Mouse (Mus musculus) layer of hippocampus, adult 2 months (tissue): Measurements from ENCODE around the gene Lnpep. TPM values are rescaled to one million over a fixed set of nuclear protein-coding genes. Genes with fewer than 3 reads are reported as not detected.
A peak's percentile ranks its signal among the peaks of the same experiment; 100 is the strongest.

Experiments used
- DNase-seq, 2 experiments: peaks; one replicate each; pipeline ENCODE4 v3.0.0; 2022; ENCODE audit warnings: low spot score in 2 of 2
- H3K27ac ChIP-seq: fragments of 200-600 bp; 2 replicates; pipeline ENCODE4 v1.8.1; 2022
- H3K4me3 ChIP-seq: fragments of 200-600 bp; 2 replicates; pipeline ENCODE4 v1.8.1; 2022; ENCODE audit warnings: mild to moderate bottlenecking
- CTCF ChIP-seq: fragments of 200-600 bp; conservative IDR thresholded peaks from 2 replicates; pipeline ENCODE4 v1.8.1; 2022; ENCODE audit warnings: antibody characterized with exemption, mild to moderate bottlenecking, moderate library complexity
- total RNA-seq, 2 experiments: library from RNA; stranded (reverse); gene quantifications; 2 replicates each; pipeline ENCODE4 v1.2.3; 2021

Lnpep gene
- total RNA-seq, 2 experiments from 2014 or later: 101 to 105 TPM

DNA sequence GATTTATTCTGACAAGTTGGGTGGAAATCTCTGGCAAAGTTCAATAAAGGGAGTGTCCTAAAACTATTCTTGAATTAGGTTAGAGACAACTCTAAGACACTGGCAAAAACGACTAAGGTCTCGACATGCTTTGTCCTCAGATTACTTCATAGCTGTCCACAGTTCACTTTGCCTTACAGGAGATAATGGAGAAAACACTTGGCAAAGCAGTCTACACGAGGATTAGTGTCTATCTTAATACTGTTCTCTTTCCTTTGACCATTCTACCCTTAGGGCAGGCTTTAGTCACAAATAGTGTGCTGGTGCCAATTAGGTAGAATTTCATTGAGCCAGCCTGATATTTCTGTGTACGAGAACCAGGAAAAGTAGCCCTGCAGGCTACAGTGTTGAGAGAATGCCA is 22.5 kb downstream of the Lnpep start:
- no peak overlapping the region for H3K4me3 ChIP-seq
- no peak for DNase-seq
- H3K27ac ChIP-seq: peak overlapping the region; percentile 78
- no peak for TF ChIP-seq CTCF

DNA sequence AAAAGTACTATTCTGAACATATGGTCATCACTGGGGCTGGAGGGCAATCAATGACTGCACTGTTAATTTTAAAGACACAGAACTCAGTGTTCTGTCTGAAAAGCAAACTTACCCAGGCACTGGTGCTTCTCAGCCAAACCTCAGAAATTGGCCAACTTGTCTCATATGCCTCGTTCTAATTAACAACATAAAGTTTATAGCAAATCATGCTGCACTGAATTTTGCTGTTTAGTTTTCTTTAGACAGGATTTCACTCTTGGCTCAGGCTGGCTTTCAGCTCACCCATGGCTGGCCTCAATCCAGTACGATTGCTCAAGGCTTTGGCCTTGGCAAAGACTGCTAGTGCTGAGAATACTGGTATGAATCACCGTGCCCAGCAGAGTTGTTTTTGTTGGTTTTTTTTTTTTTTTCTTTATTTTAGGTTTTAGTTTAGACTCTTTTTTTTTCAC is 24.0 kb downstream of the Lnpep start:
- H3K4me3 ChIP-seq: no peak overlapping the region
- TF ChIP-seq CTCF: no peak
- DNase-seq: peak; percentile 74
- H3K27ac ChIP-seq: peak overlapping the region; percentile 78

DNA sequence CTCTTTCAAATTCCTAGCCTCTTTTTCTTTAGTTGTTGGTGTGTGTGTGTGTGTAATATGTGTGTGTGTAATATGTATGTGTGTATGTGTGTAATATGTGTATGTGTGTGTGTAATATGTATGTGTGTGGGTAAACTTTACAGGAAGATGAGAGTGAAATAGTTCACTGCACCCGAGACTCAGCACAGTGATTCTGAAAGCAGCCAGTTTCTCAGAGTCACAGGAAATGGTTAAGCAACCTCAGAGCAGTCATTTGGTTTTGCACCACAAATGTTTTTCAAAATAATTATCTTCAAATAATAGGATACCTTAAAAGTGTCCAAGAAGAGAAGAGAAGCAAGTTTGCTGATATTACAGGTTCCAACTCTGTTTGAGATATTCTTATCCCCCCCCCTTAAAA is 24.8 kb downstream of the Lnpep start:
- no peak overlapping the region for H3K4me3 ChIP-seq
- DNase-seq: no peak
- peak overlapping the region; percentile 78 for H3K27ac ChIP-seq
- TF ChIP-seq CTCF: no peak

GRCm38 (mm10) chr17:17598355-17598754 is 26.5 kb downstream of the Lnpep start:
- TF ChIP-seq CTCF: no peak
- Histone ChIP-seq H3K27ac (no peak overlapping the region), H3K4me3 (no peak overlapping the region)
- DNase-seq: no peak

DNA sequence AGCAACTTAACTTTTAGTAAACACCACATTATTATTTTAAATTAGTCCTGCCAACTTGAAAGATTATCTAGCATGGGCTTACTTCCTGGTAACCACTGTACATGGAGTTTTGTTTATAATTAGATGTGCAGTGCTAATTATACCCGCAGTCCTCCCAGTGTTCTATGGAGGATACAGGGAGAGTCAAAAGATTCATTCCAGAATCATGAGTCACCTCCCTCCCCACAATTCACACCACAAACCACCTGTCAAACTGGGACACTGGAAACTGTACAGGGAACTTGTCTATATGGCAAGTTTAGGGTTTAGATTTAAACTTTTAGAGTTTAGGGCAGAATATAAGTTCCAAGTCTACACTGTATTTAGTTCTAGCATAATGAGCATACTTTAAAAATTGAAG is 31.9 kb downstream of the Lnpep start:
- no peak for DNase-seq
- peak overlapping the region; percentile 32; the same call in 1 of the 2 replicates for H3K27ac ChIP-seq
- TF ChIP-seq CTCF: no peak
- H3K4me3 ChIP-seq: no peak overlapping the region

GRCm38 (mm10) chr17:17587333-17588047 is 37.4 kb downstream of the Lnpep start:
- DNase-seq: no peak
- no peak for TF ChIP-seq CTCF
- Histone ChIP-seq H3K27ac (peak overlapping the region; percentile 40; the same call in 1 of the 2 replicates), H3K4me3 (no peak overlapping the region)

DNA sequence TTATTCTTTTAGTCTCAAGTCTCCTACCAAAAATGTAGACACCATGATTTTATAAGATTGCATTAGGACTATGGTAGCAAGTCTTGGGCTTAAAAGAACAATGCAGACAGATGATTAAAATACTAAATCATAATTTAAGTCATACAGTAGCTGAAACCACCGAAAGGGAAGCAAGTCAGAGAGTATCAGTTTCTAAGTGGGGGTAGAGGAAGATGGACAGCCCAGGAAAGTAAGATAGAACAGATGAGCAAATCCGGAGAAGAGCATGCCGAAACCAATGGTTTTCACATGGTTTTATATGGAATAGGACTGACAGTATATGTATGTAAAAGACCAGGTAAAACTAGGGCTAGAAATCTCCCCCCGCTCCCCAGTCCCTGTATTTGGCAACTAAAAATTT is 39.7 kb downstream of the Lnpep start:
- no peak for TF ChIP-seq CTCF
- Histone ChIP-seq H3K4me3 (no peak overlapping the region), H3K27ac (no peak overlapping the region)
- DNase-seq: no peak

DNA sequence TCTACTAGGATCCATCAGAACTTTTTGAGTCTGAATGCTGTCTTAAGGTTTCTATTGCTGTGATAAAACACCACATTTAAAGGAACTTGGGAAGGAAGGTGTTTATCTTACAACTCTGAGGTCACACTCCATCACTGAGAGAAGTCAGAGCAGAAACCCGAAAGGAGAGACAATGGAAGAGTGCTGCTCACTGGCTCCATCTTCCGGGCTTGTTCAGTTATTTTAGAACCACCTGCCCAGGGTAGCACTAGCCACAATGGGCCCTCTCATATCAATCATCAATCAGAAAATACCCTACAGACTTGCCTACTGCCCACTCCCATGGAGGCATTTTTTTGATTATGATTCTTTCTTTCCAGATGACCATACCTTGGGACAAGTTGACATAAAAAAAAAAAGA is 41.0 kb downstream of the Lnpep start:
- Histone ChIP-seq H3K27ac (no peak overlapping the region), H3K4me3 (no peak overlapping the region)
- no peak for DNase-seq
- peak; percentile 35; the same call in 1 of the 2 replicates for TF ChIP-seq CTCF

GRCm38 (mm10) chr17:17581234-17581633 is 43.6 kb downstream of the Lnpep start:
- Histone ChIP-seq H3K27ac (no peak overlapping the region), H3K4me3 (no peak overlapping the region)
- no peak for DNase-seq
- TF ChIP-seq CTCF: no peak

GRCm38 (mm10) chr17:17576399-17576798 is 48.5 kb downstream of the Lnpep start:
- no peak for DNase-seq
- no peak for TF ChIP-seq CTCF
- Histone ChIP-seq H3K4me3 (no peak overlapping the region), H3K27ac (no peak overlapping the region)

DNA sequence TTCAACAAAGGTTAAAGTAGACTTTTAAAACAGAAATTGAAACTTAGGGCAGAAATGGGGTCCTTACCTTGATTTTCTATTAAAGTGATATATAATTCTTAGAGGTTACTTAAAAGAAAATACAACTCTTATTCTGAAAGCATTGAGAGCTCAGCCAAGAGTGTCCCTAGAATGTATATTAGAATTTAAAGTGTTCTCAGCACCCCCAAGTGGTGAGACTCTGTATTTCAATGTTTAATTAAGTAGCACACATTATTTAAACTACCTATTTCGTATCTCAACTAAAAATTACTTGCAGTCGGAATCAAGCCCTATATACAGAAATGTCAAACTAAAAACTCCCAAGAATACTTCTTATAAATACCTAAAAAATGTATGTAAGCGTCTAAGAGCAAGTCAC is 57.8 kb downstream of the Lnpep start:
- DNase-seq: peak; percentile 19 to 40
- H3K4me3 ChIP-seq: no peak overlapping the region
- TF ChIP-seq CTCF: peak; percentile 85
- no peak overlapping the region for H3K27ac ChIP-seq

- Histone ChIP-seq H3K4me3 (no peak overlapping the region), H3K27ac (no peak overlapping the region)
- TF ChIP-seq CTCF: no peak
- no peak for DNase-seq
Observed at GRCm38 (mm10) chr17:17548958-17549357, 75.9 kb downstream of the Lnpep start.

DNA sequence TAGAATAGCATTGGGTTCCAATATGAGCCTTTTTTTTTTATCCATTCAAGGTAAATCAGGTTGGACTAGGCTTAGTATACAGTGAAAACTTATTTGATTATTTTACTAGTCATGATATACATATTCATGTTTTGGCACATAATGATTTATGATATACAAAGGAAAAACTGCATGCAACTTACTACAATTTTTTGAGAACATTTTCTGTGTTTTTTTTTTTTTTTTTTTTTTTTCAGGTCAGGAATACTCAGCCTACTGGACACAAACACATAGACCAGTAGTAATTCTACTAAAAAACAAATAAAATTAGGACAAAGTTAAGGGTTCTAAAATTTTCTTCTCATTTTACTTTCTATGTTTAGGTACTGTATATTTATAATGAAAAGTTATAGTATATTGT is 93.5 kb downstream of the Lnpep start:
- H3K4me3 ChIP-seq: no peak overlapping the region
- no peak for TF ChIP-seq CTCF
- H3K27ac ChIP-seq: no peak overlapping the region
- DNase-seq: no peak

DNA sequence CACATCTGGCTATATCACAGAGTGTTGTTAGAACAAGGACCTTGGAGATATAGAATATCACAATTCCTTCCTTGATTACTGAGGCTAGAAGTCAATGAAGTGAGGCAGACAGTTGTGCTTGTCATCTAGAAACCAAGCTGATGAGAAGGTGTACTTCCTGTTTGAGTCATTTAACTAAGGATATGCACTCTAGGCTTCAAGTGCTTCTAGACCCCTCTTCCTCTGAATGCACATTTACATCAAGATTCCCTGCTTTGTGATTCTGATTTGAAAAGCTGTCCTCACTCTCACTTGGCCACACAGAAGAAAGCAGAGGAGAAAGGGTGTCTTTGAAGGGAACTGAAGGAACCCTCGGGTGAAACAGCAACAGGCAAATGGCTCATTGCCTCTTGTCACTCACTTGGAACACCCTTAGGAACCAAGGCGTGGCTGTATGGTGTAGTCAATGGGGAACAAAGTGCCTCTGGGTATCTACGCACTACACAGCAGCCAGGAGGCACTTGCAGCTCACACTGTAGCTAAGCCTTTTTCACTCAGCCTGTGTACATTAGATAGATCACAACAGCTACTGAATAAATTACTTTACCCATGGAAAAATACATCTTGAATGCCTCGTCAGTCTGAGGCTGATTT is 108.3 kb downstream of the Lnpep start:
- TF ChIP-seq CTCF: no peak
- Histone ChIP-seq H3K4me3 (no peak overlapping the region), H3K27ac (no peak overlapping the region)
- no peak for DNase-seq
